Mouse (Mus musculus) bone marrow macrophage, adult 2 months (primary cell): ENCODE data around the gene Tspan18.

Experiments used
- CTCF ChIP-seq: IDR thresholded peaks from 2 replicates; pipeline ENCODE4 v1.5.1; 2012; ENCODE audit warnings: low read depth, mild to moderate bottlenecking, low read length, moderate library complexity
- POLR2A ChIP-seq: IDR thresholded peaks from 2 replicates; pipeline ENCODE4 v1.6.1; 2012; ENCODE audit warnings: mild to moderate bottlenecking, low read depth, low read length, borderline replicate concordance

DNA sequence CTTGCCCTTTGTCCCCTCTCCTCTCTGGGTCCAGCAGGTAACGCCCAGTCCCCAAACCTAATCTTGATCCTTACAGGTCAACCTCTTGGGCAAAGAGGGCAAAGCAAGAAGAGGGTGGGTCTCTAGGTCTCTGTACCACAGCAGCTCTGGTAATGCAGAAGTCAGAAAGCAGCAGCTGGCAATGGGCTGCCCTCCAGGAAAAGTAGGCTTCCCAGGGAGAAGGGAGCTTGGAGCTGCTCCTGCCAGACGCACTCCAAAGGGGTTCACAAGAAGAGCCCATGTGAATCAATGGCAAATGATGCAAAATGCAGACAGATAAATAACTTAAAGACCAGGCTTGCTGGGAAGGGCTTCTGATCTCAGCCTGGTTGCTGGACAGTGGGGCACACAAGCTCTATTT, 30.6 kb upstream of the Tspan18 start:
- no peak for TF ChIP-seq POLR2A
- no peak for TF ChIP-seq CTCF
